Mouse (Mus musculus) right cerebral cortex, postnatal 10 days (tissue): ENCODE measurements at regions not wholly inside any gene's neighbourhood (a gene's known extent, or its start where the extent isn't known, plus 50 kb on each side); places are given as distances from the start of the nearest gene placed in this dataset.
A peak's percentile ranks its signal among the peaks of the same experiment; 100 is the strongest.

Experiments used
- DNase-seq, 2 experiments: peaks; one replicate each; pipeline ENCODE4 v3.0.0; 2021; ENCODE audit warnings: low spot score in 2 of 2

DNA sequence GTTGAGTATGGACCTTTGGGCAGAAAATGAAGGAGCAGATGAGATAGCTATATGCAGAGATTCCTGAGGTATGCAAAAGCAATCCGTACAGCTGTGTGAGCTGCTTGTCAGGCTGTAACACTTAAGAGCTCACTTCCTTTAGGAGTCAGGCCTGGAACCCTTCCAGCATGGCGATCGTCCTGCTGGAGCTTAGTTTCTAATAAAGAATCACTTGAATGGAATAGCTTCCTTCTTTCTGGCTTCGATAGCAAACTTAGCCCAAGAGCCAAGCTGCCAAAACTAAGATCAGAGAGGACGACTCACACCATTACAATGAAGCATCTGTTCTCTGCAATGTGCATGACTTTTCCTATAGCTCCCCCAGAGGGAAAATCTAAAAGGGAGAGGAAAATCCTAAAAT, 253.4 kb upstream of the Amot start:
- DNase-seq, result peak; percentile 30 to 37

DNA sequence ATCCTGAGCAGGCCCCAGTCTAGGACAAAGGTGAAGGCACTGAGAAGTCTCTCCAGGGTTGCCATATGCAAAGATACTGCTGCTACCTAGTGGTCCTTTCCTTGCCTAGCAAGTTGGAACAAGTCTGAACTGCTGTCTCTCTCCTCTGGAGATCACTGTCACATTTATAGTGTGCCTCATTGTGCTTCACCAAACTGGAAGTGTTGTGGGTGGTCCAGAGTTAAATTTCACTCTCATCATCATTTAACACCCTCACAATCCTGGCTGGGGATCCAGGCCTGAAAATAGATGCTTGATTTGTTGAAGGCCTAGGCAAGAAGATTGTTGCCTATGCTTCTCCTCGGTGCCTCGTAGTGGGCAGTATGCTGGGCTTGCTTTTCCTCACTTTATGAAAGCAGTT, 248.4 kb upstream of the Amot start:
- DNase-seq, result no peak
